Mouse (Mus musculus) bone marrow macrophage, adult 2 months (primary cell): Measurements from ENCODE around the gene Ppm1j.

Experiments used
- CTCF ChIP-seq: IDR thresholded peaks from 2 replicates; pipeline ENCODE4 v1.5.1; 2012; ENCODE audit warnings: low read depth, mild to moderate bottlenecking, low read length, moderate library complexity
- POLR2A ChIP-seq: IDR thresholded peaks from 2 replicates; pipeline ENCODE4 v1.6.1; 2012; ENCODE audit warnings: mild to moderate bottlenecking, low read depth, low read length, borderline replicate concordance

DNA sequence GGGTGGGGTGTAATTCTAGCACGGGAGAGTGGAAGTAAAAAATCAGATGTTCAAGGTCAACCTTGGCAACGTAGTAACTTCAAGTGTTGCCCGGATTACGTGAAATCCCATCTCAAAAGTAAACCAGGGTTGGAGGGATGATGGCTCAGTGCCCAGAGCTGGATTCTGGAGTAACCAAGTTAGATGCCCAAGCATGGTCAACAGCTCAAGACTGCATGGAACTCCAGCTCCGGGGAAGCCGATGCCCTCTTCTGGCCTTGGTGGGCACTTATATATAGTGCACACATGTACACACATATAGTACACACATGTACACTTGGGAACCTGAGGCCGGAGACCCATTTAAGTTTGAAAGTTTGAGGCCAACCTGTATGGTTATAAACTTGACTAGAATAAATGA lies 35.3 kb downstream of the Ppm1j start:
- TF ChIP-seq CTCF, result no peak
- no peak for TF ChIP-seq POLR2A
